Mouse (Mus musculus) forebrain, embryonic 15.5 days (tissue): ENCODE results near the gene Krt81. TPM values are rescaled to one million over a fixed set of nuclear protein-coding genes. Genes with fewer than 3 reads are reported as not detected.

Experiments used
- ATAC-seq: fragments of 200-750 bp; cut with Nextera tagmentation; replicated peaks from 2 replicates; pipeline ENCODE4 v1.8.0; 2017; ENCODE audit warnings: mild to moderate bottlenecking, moderate TSS enrichment, moderate library complexity
- H3K27ac ChIP-seq: fragments of 300-500 bp; sonication (generic); replicated peaks from 2 replicates; pipeline ENCODE4 v1.5.1; 2015; ENCODE audit warnings: mild to moderate bottlenecking, inconsistent platforms
- H3K27me3 ChIP-seq: fragments of 300-500 bp; sonication (generic); 2 replicates; pipeline ENCODE4 v1.6.1; 2015; ENCODE audit warnings: inconsistent platforms
- H3K36me3 ChIP-seq: fragments of 300-500 bp; sonication (generic); 2 replicates; pipeline ENCODE4 v1.6.1; 2015; ENCODE audit warnings: mild to moderate bottlenecking, inconsistent platforms
- H3K4me1 ChIP-seq: fragments of 300-500 bp; sonication (generic); 2 replicates; pipeline ENCODE4 v1.6.1; 2015; ENCODE audit warnings: inconsistent platforms
- H3K4me2 ChIP-seq: fragments of 300-500 bp; sonication (generic); replicated peaks from 2 replicates; pipeline ENCODE4 v1.6.1; 2015; ENCODE audit warnings: mild to moderate bottlenecking, inconsistent platforms
- H3K4me3 ChIP-seq: fragments of 300-500 bp; sonication (generic); 2 replicates; pipeline ENCODE4 v1.5.1; 2015; ENCODE audit warnings: mild to moderate bottlenecking, inconsistent platforms
- H3K9ac ChIP-seq: fragments of 300-500 bp; sonication (generic); replicated peaks from 2 replicates; pipeline ENCODE4 v1.6.1; 2015; ENCODE audit warnings: mild to moderate bottlenecking, inconsistent platforms
- H3K9me3 ChIP-seq: fragments of 300-500 bp; sonication (generic); 2 replicates; pipeline ENCODE4 v1.6.1; 2016; ENCODE audit warnings: inconsistent platforms
- whole genome bisulfite sequencing: fragments of 180-500 bp; shearing (Covaris S2); methylation state at CpG from one replicate; pipeline ENCODE4 v1.1.7; 2015; ENCODE audit warnings: mixed read lengths; 5-methylcytosine and 5-hydroxymethylcytosine counted together
- polyA plus RNA-seq: library from polyadenylated mRNA; unstranded; fragments of >200 nt; fragmentation: Nextera tagmentation; extraction: Ambion mirVana; gene quantifications from 2 replicates; pipeline ENCODE4 v1.2.1, GENCODE M21; 2015

Gene Krt81
- polyA plus RNA-seq, 1 experiment from 2014 or later = not detected

DNA sequence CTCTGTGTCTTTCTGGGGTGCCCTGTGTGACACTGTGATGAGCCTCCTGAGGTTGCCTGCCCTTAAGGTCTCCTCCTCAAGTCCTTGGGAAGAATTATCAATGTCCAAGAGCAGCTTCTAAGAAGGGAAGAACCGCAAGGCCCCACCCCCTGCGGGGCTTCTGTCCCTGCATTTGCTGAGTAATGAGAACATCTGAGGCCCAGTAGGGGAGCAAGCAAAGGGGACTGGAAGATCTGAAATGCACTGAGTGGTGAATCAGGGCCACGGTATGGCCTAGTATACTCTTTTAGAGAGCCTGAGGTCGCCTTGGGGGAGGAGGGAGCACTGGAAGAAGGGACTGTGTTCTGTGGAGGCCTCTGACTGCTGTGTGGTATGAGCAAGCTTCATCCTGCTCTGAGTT lies 18.5 kb upstream of the Krt81 start:
- H3K27ac ChIP-seq = no peak overlapping the region
- no peak for ATAC-seq
- H3K4me2 ChIP-seq = no peak overlapping the region
- WGBS = 49% methylated on average over 4 of the region's 4 CpGs
- H3K9me3 ChIP-seq = no peaks in the 10 kb centered on the region
- peaks cover 11% of the 10 kb centered on the region for H3K4me1 ChIP-seq
- no peaks in the 10 kb centered on the region for H3K36me3 ChIP-seq
- H3K4me3 ChIP-seq = no peak overlapping the region
- H3K9ac ChIP-seq = no peak overlapping the region
- no peaks in the 10 kb centered on the region; the same call in 1 of the 2 replicates for H3K27me3 ChIP-seq

DNA sequence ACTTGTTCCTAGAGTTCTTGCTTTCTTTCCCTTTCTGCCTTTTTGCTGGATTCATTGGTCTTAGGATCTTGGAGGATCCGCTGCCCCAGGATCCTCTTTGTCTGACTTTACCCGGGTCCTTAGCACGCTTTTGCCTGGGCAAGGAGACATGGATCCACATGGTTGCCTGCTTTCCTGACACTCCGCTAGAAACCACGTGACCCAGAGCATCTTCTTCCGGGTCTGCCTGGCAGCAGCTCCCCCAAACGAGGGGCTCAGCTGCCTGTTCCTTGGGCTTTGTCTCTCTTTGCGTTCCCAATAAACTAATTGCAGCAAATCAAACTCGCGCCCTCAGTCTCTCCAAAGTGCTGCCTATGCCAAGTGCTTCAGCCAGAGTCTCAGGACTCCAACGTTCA lies 16.1 kb upstream of the Krt81 start:
- 0 out of 2 replicates have a peak, but pooled peaks have one; percentile 55 for ATAC-seq
- Histone ChIP-seq H3K4me3 (peak overlapping the region; percentile 37), H3K9ac (peak overlapping the region; percentile 42), H3K27me3 (no peaks in the 10 kb centered on the region; the same call in 1 of the 2 replicates), H3K27ac (no peak overlapping the region), H3K4me1 (peaks cover 11% of the 10 kb centered on the region), H3K4me2 (peak overlapping the region; percentile 78), H3K9me3 (no peaks in the 10 kb centered on the region), H3K36me3 (no peaks in the 10 kb centered on the region)
- WGBS = 25% methylated on average over 11 of the region's 11 CpGs

DNA sequence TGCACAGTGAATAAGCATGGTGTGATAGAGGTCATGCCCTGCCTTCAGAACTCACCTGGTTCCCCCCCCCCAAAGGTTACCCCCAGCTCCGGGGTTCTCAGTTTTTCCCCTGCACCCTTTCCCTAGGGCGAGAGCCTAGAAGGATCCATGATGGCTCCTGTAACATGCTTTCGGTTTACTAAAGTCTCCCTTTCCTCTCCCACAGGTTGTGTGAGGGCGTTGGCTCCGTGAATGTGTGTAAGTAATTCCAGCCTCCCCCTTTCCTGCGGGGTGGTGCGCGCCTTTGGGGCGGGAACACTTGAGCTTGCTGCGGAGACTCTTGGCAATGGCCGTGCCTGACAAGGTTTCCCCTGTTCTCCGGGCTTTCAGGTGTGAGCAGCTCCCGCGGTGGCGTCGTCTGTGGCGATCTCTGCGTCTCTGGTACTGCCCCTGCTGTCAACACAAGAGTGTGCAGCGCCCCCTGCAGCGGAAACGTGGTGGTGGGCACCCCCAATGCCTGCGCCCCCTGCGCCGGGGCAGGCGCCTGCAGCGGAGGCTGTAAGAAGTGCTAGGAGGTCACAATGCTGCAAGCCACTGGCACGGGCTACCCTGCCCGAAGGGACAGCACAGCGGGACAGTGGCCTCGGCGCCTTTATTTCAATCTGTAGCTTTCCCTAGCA lies 15.6 kb upstream of the Krt81 start:
- Histone ChIP-seq H3K9me3 (no peaks in the 10 kb centered on the region), H3K4me3 (peak overlapping the region; percentile 37), H3K4me1 (peaks cover 11% of the 10 kb centered on the region), H3K27me3 (no peaks in the 10 kb centered on the region; the same call in 1 of the 2 replicates), H3K4me2 (peak overlapping the region; percentile 78), H3K9ac (peak overlapping the region; percentile 42), H3K27ac (no peak overlapping the region), H3K36me3 (no peaks in the 10 kb centered on the region)
- 0 out of 2 replicates have a peak, but pooled peaks have one; percentile 43 for ATAC-seq
- 8% methylated on average over 31 of the region's 31 CpGs for WGBS

DNA sequence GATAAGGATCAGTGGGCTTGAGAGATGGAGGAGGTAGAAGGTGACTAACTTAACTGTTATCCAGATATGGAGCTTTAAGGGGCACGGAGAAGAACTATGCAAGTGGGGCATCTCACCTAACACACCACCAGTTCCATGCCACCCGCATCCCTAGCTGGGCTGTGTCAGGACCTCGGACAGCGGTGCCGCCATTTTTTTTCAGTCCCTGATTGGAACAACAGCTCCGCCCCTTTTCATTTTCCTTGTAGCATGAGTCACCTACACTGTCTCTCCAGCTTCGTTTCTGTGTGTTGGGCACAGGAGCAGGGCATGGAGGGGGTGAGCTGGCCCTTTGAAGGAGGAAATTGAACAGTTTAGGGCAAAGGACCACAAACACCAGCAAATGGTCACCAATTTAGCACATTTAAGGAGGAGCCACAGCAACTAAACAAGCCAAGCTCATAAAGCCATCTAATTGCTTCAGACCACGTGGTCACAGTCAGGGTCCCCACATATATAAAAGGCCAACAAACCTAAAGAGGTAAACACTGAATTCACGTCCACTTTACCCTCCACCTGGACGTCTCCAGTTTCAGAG lies 9.5 kb upstream of the Krt81 start, which contains the start of gene Krt86:
Gene Krt86 (plus strand): TSS at position 527 of the 577 bp plus-strand sequence.
- no peak for ATAC-seq

DNA sequence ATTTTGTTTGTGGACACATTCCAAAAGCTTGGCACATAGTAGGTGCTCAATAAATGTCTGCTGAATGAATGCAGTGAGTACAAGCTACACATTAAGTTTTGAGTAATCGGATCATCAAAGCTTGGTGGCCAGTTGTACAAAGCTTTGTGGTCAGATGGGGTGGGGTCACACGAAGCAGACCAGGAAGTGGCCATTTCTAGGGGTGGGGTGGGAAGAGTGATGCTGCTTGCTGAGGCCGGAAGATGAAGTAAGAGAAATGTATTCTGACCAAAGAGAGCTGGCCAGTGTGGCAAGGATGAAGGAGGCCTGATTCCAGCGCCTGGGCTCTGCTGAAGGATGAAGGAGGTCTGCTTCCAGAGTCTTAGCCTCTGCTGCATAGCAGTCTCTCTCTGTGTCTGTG lies 5.5 kb upstream of the Krt81 start:
- H3K4me3 ChIP-seq = no peak overlapping the region
- 86% methylated on average over 4 of the region's 4 CpGs for WGBS
- ATAC-seq = no peak

More for the DNA sequence above, 9.5 kb upstream of the Krt81 start, which contains the start of gene Krt86:
- no peaks in the 10 kb centered on the region for H3K4me1 ChIP-seq
- no peak within 1 kb of the TSS for H3K4me3 ChIP-seq
- no peaks in the 10 kb centered on the region for H3K27me3 ChIP-seq
- WGBS = 38% methylated on average over 10 of the region's 10 CpGs
- no peaks in the 10 kb centered on the region for H3K9me3 ChIP-seq
- H3K36me3 ChIP-seq = no peaks in the 10 kb centered on the region
- H3K4me2 ChIP-seq = no peak within 1 kb of the TSS
- no peak within 1 kb of the TSS for H3K27ac ChIP-seq
- H3K9ac ChIP-seq = no peak within 1 kb of the TSS

DNA sequence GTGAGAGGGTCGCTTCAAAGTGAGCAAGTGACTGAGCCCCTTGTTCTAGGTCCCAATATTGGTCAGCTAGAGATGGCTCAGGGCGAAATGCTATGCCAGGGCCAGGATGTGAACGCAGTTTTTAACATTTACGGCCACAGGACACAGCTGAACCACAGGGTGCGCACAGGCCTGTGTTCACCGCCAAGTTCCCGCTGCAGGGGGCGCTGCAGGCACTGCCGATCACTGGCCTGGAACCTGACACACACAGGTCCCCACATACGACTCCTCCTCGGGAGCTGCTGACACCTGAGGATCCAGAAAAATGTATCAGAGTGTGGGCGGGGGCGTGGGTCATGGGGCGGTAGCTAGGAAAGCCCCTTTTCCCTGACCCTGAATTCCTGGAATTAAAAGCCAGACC lies 4.3 kb downstream of the Krt81 start:
- Histone ChIP-seq H3K9me3 (no peaks in the 10 kb centered on the region), H3K27ac (no peak overlapping the region), H3K9ac (no peak overlapping the region), H3K36me3 (no peaks in the 10 kb centered on the region), H3K4me3 (no peak overlapping the region), H3K27me3 (no peaks in the 10 kb centered on the region), H3K4me2 (no peak overlapping the region), H3K4me1 (peaks cover 9% of the 10 kb centered on the region; the same call in 1 of the 2 replicates)
- no peak for ATAC-seq
- 84% methylated on average over 14 of the region's 14 CpGs for WGBS

More for the DNA sequence above, 5.5 kb upstream of the Krt81 start:
- Histone ChIP-seq H3K27me3 (no peaks in the 10 kb centered on the region), H3K36me3 (no peaks in the 10 kb centered on the region), H3K4me1 (no peaks in the 10 kb centered on the region), H3K9me3 (no peaks in the 10 kb centered on the region), H3K4me2 (no peak overlapping the region), H3K9ac (no peak overlapping the region), H3K27ac (no peak overlapping the region)

DNA sequence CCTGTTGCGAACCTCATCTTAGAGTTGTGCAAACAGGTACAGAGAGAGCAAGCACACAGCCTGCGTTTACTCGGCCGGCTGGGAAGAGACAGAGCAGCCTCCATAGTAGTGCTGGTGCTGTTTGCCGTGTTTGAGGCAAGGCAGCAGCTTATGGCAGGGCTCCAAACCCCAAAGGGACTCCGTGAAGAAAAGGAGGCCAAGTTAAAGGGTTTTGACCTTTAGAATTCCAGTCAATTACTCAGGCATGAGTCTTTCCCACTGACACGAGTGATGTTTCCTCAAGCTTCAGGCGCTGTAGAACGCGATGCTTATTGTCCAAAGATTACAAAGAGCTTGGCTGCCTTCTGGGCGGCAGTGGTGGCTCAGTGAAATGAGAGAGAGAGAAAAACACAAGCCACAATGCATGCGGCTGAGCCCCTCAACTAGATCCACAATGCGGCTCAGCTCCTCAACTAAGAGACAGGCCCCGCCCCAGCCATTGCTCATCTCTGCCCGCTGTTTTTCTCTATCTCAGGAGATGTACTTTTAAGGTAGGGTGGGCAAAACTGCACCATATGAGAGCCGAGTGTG lies 5.1 kb downstream of the Krt81 start:
- Histone ChIP-seq H3K4me2 (0 out of 2 replicates have a peak overlapping the region, but pooled peaks have one; percentile 7), H3K4me3 (no peak overlapping the region), H3K9me3 (no peaks in the 10 kb centered on the region), H3K9ac (no peak overlapping the region), H3K27me3 (no peaks in the 10 kb centered on the region), H3K27ac (no peak overlapping the region), H3K36me3 (no peaks in the 10 kb centered on the region), H3K4me1 (peaks cover 9% of the 10 kb centered on the region; the same call in 1 of the 2 replicates)
- no peak for ATAC-seq
- 34% methylated on average over 16 of the region's 16 CpGs for whole genome bisulfite sequencing

DNA sequence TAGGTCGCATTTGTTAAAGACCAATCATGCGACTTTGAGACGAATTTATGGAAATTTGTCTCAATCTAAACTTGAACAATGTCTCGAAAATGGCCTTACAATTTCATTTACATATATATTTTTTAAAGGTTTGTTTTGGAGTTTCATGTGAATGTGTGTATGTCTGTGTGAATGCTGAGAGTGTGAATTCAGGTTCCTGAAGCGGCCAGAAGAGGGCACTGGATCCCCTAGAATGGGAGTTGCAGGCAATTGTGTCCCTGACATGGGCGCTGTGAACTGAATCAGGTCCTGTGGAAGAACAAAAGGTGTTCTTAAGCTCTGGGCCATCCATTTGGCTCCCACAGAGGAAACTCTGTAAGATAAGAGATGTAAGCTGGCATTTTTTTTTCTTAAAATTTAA lies 7.7 kb downstream of the Krt81 start:
- peaks cover 9% of the 10 kb centered on the region; the same call in 1 of the 2 replicates for H3K4me1 ChIP-seq
- no peak overlapping the region for H3K9ac ChIP-seq

DNA sequence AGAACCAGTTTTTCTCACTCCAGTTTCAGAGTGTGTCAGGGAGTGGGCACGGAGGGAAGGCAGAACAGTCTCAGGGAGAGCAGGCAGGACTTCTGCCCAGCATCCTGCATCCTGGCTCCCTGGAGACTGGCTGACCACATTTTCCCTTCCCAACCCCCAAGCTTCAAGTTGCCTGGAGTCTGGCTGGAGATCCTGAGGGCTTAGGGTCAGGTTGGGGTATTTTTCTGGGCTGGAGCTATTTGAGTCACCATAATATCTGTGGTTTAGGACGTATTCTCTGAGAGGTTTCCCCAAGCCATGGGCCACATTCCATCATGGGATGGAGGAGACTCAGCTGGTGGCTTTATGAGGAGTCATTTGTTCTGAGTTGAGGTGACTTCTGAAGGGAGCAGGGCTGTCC lies 8.3 kb downstream of the Krt81 start:
- Histone ChIP-seq H3K36me3 (no peaks in the 10 kb centered on the region), H3K27me3 (no peaks in the 10 kb centered on the region), H3K4me1 (peaks cover 9% of the 10 kb centered on the region; the same call in 1 of the 2 replicates), H3K27ac (no peak overlapping the region), H3K4me2 (no peak overlapping the region), H3K9me3 (no peaks in the 10 kb centered on the region), H3K9ac (no peak overlapping the region), H3K4me3 (no peak overlapping the region)
- WGBS = 90% methylated on average over 2 of the region's 2 CpGs
- ATAC-seq = no peak

More for the DNA sequence above, 7.7 kb downstream of the Krt81 start:
- H3K4me3 ChIP-seq = no peak overlapping the region
- H3K9me3 ChIP-seq = no peaks in the 10 kb centered on the region
- WGBS = 89% methylated on average over 6 of the region's 6 CpGs
- no peak overlapping the region for H3K4me2 ChIP-seq
- no peaks in the 10 kb centered on the region for H3K36me3 ChIP-seq
- ATAC-seq = no peak
- no peak overlapping the region for H3K27ac ChIP-seq
- H3K27me3 ChIP-seq = no peaks in the 10 kb centered on the region

DNA sequence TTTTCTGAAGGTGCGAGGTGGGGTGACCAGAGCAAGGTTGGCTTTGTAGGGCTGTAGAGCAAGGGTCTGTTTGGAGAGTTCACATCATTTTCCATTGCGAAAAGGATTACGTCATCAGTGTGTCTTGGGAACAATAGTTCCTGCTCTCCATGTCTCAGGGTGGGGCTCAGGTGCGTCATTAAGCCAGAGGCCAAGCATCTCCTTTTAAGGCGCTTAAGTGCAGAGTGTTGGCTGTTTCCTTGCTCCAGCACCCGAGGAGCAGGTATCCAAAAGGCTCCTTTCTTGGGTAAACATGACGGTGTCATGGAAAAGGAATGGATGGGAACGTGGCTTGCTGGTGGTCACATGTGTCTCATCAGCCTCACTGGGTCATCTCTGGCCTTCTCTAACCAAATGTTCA lies 8.8 kb downstream of the Krt81 start:
- ATAC-seq = no peak
- no peak overlapping the region for H3K9ac ChIP-seq
- H3K9me3 ChIP-seq = no peaks in the 10 kb centered on the region
- H3K4me3 ChIP-seq = no peak overlapping the region
- no peak overlapping the region for H3K4me2 ChIP-seq
- 89% methylated on average over 8 of the region's 8 CpGs for WGBS
- peaks cover 9% of the 10 kb centered on the region; the same call in 1 of the 2 replicates for H3K4me1 ChIP-seq
- no peaks in the 10 kb centered on the region for H3K27me3 ChIP-seq
- H3K36me3 ChIP-seq = no peaks in the 10 kb centered on the region
- H3K27ac ChIP-seq = no peak overlapping the region

DNA sequence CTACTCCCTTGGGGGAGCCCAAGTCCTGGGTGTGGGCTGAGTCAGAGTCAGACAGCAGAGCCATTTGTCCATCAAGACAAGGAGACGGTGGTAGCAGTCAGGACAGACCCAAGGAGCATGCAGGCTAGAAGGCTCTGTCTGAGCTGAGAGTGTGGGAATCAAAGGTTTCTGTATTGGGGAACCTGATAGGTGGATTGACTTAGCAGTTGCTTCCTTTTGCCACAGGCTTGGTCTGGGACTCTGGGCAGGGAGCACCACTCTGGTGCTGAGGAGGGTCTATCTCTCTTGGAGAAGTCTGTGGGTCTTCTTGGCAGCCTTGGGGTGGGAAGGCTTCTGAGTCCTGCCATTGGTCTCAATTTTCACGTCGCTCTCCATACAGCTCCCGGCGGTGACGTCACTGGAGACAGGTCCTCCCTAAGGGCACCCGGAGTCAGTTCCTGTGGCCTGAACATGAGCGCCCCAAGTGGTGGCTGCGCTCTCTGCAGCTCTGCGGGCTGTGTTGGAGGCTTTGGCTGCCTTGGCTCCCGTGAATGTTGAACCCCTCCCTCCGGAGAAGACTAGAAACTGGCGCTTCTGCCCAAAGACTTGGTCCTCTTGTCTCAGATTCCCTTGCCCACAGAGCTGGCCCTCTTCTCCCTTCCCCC lies 10.3 kb downstream of the Krt81 start:
- Histone ChIP-seq H3K27ac (no peak overlapping the region), H3K4me2 (no peak overlapping the region), H3K4me3 (no peak overlapping the region), H3K9me3 (no peaks in the 10 kb centered on the region), H3K9ac (no peak overlapping the region), H3K27me3 (no peaks in the 10 kb centered on the region), H3K36me3 (no peaks in the 10 kb centered on the region), H3K4me1 (0 out of 2 replicates have a peak, but pooled peaks cover 3% of the 10 kb centered on the region)
- 6% methylated on average over 13 of the region's 13 CpGs for WGBS
- ATAC-seq = no peak

DNA sequence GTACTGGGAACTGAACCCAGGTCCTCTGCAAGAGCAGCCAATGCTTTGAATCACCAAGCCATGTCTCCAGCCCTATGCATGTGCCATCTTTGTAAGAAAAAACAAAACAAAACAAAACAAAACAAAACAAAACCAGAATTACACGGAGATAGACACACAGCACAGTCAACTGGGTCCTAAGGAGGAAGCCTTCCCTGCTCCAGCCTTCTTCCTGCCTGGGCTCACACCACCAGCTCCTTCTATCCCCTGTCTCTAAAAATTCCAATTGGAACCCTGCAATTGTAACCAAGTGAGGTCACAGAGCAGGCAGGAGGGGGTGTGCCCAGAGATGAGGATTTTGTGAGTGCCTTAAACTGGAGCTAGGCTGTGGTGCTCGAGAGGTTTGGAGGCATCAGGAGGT lies 16.1 kb downstream of the Krt81 start, which contains the start of gene Krt88:
Gene Krt88 (plus strand): TSS at position 301 of the 400 bp plus-strand sequence.
- Histone ChIP-seq H3K4me3 (no peak within 1 kb of the TSS), H3K9ac (no peak within 1 kb of the TSS), H3K9me3 (no peaks in the 10 kb centered on the region), H3K27ac (no peak within 1 kb of the TSS), H3K4me1 (no peaks in the 10 kb centered on the region), H3K36me3 (no peaks in the 10 kb centered on the region), H3K4me2 (peak within 1 kb of the TSS; percentile 18; the same call in 1 of the 2 replicates), H3K27me3 (no peaks in the 10 kb centered on the region)
- no peak for ATAC-seq
- 71% methylated on average over 2 of the region's 2 CpGs for WGBS
